Mouse (Mus musculus): ENCODE results near the gene Gm3005.
"Not testable (repeated sequence)": the region's sequence is repeated elsewhere in the genome, so short reads cannot be mapped to it uniquely, and the experiment has no call there.

Gene Gm3005

DNA sequence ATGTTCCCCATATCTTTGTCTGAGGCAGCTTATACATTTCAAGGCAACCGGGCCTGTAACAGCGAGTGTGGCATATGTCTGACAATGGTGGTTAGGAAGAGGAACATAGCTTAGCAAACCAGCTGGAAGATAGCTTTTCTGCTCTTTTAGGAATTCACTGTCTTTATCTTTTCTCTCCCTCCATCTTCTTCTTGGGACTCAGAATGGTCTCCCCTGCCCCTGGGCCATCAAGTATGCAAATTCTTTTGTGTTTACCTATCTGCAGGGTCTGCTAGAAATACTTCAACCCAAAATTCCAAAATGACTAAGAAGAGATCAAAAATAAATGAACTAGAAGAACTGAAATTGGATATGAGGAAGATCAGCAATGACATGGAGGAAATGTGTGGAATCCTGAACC, at the start of gene Gm3005:
Gene Gm3005, plus strand, starts transcription at position 301 of the 400 bp plus-strand sequence.
- in situ Hi-C loops (cut with MboI, MseI): not testable (repeated sequence)

DNA sequence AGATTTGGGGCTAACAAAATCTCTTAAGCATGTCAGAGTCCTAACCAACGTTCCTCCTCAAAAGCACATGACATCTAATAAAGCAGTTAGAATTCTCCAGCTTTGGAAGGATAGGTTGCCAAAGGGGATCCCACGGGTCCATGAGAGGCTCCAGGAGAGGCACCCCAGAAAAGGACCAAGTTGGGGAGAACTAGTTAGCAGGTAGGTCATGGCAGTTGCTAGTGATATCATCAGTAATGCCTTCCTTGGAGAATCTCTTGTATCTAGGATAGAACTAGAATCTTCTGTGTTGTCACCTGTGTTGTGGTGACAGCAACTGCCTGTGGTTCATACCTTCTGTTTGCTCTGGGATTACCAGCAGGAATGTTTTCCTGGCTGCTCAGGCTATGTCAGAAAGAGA, 33.1 kb upstream of the Gm3005 start, which contains the start of gene Gm10413:
Gene Gm10413, plus strand, starts transcription at position 301 of the 400 bp plus-strand sequence.
- in situ Hi-C loops (cut with MboI, MseI): not testable (repeated sequence)

DNA sequence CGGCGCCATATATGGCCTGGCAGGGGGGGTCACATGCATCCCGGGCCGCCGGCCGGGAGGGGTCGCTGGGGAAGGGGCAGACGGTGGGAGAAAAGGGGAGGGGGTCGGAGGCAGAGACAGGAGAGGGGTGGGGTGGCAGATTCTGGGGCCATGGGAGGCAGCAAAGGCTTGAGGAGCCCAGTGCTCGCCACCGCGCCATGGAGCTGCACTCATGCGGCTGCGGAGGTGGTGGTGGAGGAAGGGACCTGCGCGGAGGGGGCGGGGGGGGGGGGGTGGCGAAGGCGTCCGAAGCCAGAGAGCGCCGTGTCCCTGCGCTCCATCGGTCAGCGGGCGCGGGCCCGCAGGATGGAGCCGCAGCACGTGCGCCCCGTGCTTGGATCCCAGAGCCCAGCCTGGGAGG, 15.6 kb upstream of the Gm3005 start, which contains the start of gene Gm10409:
Gene Gm10409, plus strand, starts transcription at position 301 of the 400 bp plus-strand sequence.
- in situ Hi-C loops (cut with MboI, MseI): loop anchor here (25.0 kb wide), 1 partner anchor 250 kb away; the partner anchor contains the start of gene Gm3020

DNA sequence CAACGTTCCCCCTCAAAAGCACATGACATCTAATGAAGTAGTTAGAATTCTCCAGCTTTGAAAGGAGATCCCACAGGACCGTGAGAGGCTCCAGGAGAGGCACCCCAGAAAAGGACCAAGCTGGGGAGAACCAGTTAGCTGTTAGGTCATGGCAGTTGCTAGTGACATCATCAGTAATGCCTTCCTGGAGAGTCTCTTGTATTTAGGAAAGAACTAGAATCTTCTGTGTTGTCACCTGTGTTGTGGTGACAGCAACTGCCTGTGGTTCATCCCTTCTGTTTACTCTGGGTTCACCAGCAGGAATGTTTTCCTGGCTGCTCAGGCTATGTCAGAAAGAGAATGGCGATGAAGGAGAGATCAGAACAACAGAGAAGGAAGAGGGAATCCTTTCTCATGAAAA, 21.2 kb downstream of the Gm3005 start, which contains the start of gene Gm10408:
Gene Gm10408, plus strand, starts transcription at position 301 of the 400 bp plus-strand sequence.
- in situ Hi-C loops (cut with MboI, MseI): not testable (repeated sequence)

DNA sequence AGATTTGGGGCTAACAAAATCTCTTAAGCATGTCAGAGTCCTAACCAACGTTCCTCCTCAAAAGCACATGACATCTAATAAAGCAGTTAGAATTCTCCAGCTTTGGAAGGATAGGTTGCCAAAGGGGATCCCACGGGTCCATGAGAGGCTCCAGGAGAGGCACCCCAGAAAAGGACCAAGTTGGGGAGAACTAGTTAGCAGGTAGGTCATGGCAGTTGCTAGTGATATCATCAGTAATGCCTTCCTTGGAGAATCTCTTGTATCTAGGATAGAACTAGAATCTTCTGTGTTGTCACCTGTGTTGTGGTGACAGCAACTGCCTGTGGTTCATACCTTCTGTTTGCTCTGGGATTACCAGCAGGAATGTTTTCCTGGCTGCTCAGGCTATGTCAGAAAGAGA, 206.3 kb downstream of the Gm3005 start, which contains the start of gene Gm3012:
Gene Gm3012, plus strand, starts transcription at position 301 of the 400 bp plus-strand sequence.
- in situ Hi-C loops (cut with MboI, MseI): not testable (repeated sequence)

Measured in T-helper 2 cell (primary cell).